9 mouse cellular contexts compared by ENCODE assay signal in the genomic region with DNA sequence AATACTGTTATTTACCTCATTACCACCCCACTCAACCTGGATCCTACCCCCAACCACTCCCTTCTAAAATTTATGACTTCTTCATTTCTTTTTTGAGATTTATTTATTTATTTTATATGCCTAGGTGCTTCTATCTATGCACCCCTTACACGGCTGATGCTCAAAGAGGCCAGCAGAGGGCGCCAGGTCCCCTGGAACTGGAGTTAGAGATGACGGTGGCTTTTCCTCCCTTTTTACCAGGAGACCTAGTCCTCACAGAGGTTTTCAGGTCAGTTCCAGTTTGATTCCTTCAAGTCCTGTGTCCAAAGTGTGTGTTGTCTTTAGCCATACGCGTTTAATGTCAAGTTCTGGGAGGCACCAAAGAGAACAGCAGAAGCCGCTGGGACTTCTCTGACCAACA. TPM values are rescaled to one million over a fixed set of nuclear protein-coding genes. Genes with fewer than 3 reads are reported as not detected.
A peak's percentile ranks its signal among the peaks of the same experiment; 100 is the strongest.
DNase-seq lines count a peak whose midpoint lies in the region; ATAC-seq and TF ChIP-seq lines count a peak whose summit lies in the region.
"Had no signal": no experiment of that assay in that cellular context is flagged by ENCODE, and none has a peak within 500 bp of the region (broad histone marks: within the 10 kb centered on the region; RNA-seq: fewer than 3 reads in every experiment).

No protein-coding gene starts in this region.

- H3K36me3 ChIP-seq in hindbrain, embryonic 11.5 days (ENCODE audit: control insufficient read depth, insufficient read depth, low read length) = no peaks in the 10 kb centered on the region
- H3K36me3 ChIP-seq in hindbrain, embryonic 13.5 days = no peaks in the 10 kb centered on the region
- H3K36me3 ChIP-seq in embryonic facial prominence, embryonic 10.5 days (replicated peaks) = no peaks in the 10 kb centered on the region
- no peaks in the 10 kb centered on the region for H3K36me3 ChIP-seq in midbrain, postnatal 0 days (ENCODE audit: insufficient read depth, low read length)
- H3K36me3 ChIP-seq: limb, embryonic 13.5 days had no signal

- H3K4me3 ChIP-seq in hindbrain, embryonic 11.5 days (ENCODE audit: low read depth, low read length) = no peak overlapping the region
- H3K4me3 ChIP-seq in hindbrain, embryonic 13.5 days = no peak overlapping the region
- H3K4me3 ChIP-seq in embryonic facial prominence, embryonic 10.5 days = no peak overlapping the region
- H3K4me3 ChIP-seq in midbrain, postnatal 0 days (ENCODE audit: low read depth, low read length) = no peak overlapping the region
- H3K4me3 ChIP-seq: limb, embryonic 13.5 days had no signal

- TF ChIP-seq CTCF in midbrain, postnatal 0 days (IDR thresholded peaks at IDR 0.05) = peak; percentile 89

- DNase-seq in hindbrain, embryonic 11.5 days (ENCODE audit: low spot score) = peak; percentile 84
- DNase-seq in B cell, adult 2 months = peak; percentile 68 to 70
- peak; percentile 66 for DNase-seq in adrenal gland, postnatal 10 days
- peak; percentile 73 for DNase-seq in embryonic facial prominence, embryonic 10.5 days (ENCODE audit: low spot score)
- DNase-seq in kidney, postnatal 4 days = peak; percentile 80 to 81
- peak; percentile 86 for DNase-seq in midbrain, postnatal 0 days (ENCODE audit: low spot score)
- peak; percentile 43 to 49 for DNase-seq in thymus, postnatal 36 days

- no peak overlapping the region for H3K4me2 ChIP-seq in hindbrain, embryonic 11.5 days (replicated peaks; ENCODE audit: low read depth, low read length)
- no peak overlapping the region for H3K4me2 ChIP-seq in hindbrain, embryonic 13.5 days
- no peak overlapping the region for H3K4me2 ChIP-seq in midbrain, postnatal 0 days (ENCODE audit: low read depth, low read length, poor library complexity, severe bottlenecking)
- H3K4me2 ChIP-seq: limb, embryonic 13.5 days had no signal

- no peaks in the 10 kb centered on the region for H3K9me3 ChIP-seq in hindbrain, embryonic 11.5 days (ENCODE audit: control insufficient read depth, low read length)
- H3K9me3 ChIP-seq in hindbrain, embryonic 13.5 days = no peaks in the 10 kb centered on the region
- H3K9me3 ChIP-seq in embryonic facial prominence, embryonic 10.5 days = no peaks in the 10 kb centered on the region
- H3K9me3 ChIP-seq in midbrain, postnatal 0 days (ENCODE audit: low read length) = no peaks in the 10 kb centered on the region
- H3K9me3 ChIP-seq: limb, embryonic 13.5 days had no signal

- 21% methylated on average over 6 of the region's 6 CpGs for WGBS in hindbrain, embryonic 11.5 days
- WGBS in hindbrain, embryonic 13.5 days = 22% methylated on average over 6 of the region's 6 CpGs
- 18% methylated on average over 6 of the region's 6 CpGs for WGBS in embryonic facial prominence, embryonic 10.5 days
- WGBS in midbrain, postnatal 0 days = 20% methylated on average over 6 of the region's 6 CpGs

- H3K4me1 ChIP-seq in hindbrain, embryonic 11.5 days (replicated peaks; ENCODE audit: control insufficient read depth, insufficient read depth, low read length) = no peaks in the 10 kb centered on the region
- peaks cover 4% of the 10 kb centered on the region; the same call in 1 of the 2 replicates for H3K4me1 ChIP-seq in hindbrain, embryonic 13.5 days (replicated peaks)
- peaks cover 7% of the 10 kb centered on the region for H3K4me1 ChIP-seq in embryonic facial prominence, embryonic 10.5 days
- no peaks in the 10 kb centered on the region for H3K4me1 ChIP-seq in midbrain, postnatal 0 days (ENCODE audit: insufficient read depth, low read length)

- ATAC-seq in hindbrain, embryonic 11.5 days (ENCODE audit: low FRiP score) = no peak
- ATAC-seq in hindbrain, embryonic 13.5 days (ENCODE audit: low FRiP score) = no peak
- ATAC-seq in midbrain, postnatal 0 days (ENCODE audit: low FRiP score) = no peak

- H3K27ac ChIP-seq in hindbrain, embryonic 11.5 days (ENCODE audit: low read depth, low read length) = no peak overlapping the region
- H3K27ac ChIP-seq in hindbrain, embryonic 13.5 days = no peak overlapping the region
- H3K27ac ChIP-seq in embryonic facial prominence, embryonic 10.5 days (replicated peaks) = no peak overlapping the region
- no peak overlapping the region for H3K27ac ChIP-seq in midbrain, postnatal 0 days (ENCODE audit: low read depth, low read length)
- H3K27ac ChIP-seq: limb, embryonic 13.5 days had no signal

- no peak overlapping the region for H3K9ac ChIP-seq in hindbrain, embryonic 11.5 days (ENCODE audit: low read depth, low read length)
- no peak overlapping the region for H3K9ac ChIP-seq in hindbrain, embryonic 13.5 days
- H3K9ac ChIP-seq in midbrain, postnatal 0 days (replicated peaks; ENCODE audit: low read length, poor library complexity, severe bottlenecking) = no peak overlapping the region
- H3K9ac ChIP-seq: limb, embryonic 13.5 days had no signal

- no peaks in the 10 kb centered on the region for H3K27me3 ChIP-seq in hindbrain, embryonic 11.5 days (ENCODE audit: control insufficient read depth, insufficient read depth, low read length)
- no peaks in the 10 kb centered on the region for H3K27me3 ChIP-seq in hindbrain, embryonic 13.5 days
- H3K27me3 ChIP-seq in embryonic facial prominence, embryonic 10.5 days (replicated peaks; ENCODE audit: low read depth, poor library complexity, severe bottlenecking) = 0 out of 2 replicates have a peak, but pooled peaks cover 4% of the 10 kb centered on the region
- H3K27me3 ChIP-seq in midbrain, postnatal 0 days (ENCODE audit: insufficient read depth, low read length) = no peaks in the 10 kb centered on the region

RNA-seq across cellular contexts. Expression of gene Tnfrsf21, which starts 3.6 kb away (rescaled TPM):
- 29.5 and 32.4 TPM in 2 replicates for polyA plus RNA-seq in hindbrain, embryonic 11.5 days (2014; fragmentation: Nextera tagmentation; extraction: Ambion mirVana)
- polyA plus RNA-seq in hindbrain, embryonic 13.5 days (2015; fragmentation: Nextera tagmentation; extraction: Ambion mirVana) = 62.6 and 62.8 TPM in 2 replicates
- 10 to 100 TPM; 12.6 to 14.7 TPM for total RNA-seq in adrenal gland, postnatal 10 days (2021)
- polyA plus RNA-seq in embryonic facial prominence, embryonic 10.5 days (2016; fragmentation: Nextera tagmentation; extraction: Ambion mirVana) = 23.6 and 25.2 TPM in 2 replicates
- 94.6 and 110 TPM in 2 replicates for total RNA-seq in midbrain, postnatal 0 days (2014; rRNA removed)
- polyA plus RNA-seq in midbrain, postnatal 0 days (2015; fragmentation: Nextera tagmentation; extraction: Ambion mirVana) = 74.5 and 74.6 TPM in 2 replicates
